Mouse (Mus musculus): ENCODE measurements around the gene Cfap36. TPM values are rescaled to one million over a fixed set of nuclear protein-coding genes. Genes with fewer than 3 reads are reported as not detected.

The Cfap36 gene
- polyA plus RNA-seq, 1 experiment, result 17.6 TPM

DNA sequence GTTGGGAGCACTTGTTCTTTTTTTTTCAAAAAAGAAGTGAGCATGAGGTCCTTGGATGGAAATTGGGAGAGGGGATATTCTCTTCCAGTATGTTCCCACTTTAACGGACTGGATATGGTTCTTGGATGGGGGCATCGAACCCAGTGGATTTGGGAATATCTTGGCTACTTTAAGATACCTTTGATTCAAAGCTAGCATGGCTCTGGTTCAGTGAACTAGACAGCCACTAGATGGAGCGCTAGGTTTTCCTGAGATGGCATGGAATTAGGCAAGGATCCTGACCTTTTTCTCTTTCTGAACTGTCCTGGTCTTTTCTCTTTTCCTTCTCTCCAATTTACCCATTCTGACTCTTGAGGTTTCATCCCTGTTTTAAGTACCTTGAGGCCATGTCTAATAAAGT lies 20.6 kb upstream of the Cfap36 start:
- Histone ChIP-seq H3K4me3 (no peak overlapping the region), H3K27me3 (ENCODE audit: control insufficient read depth, insufficient read depth, insufficient read length) (no peaks in the 10 kb centered on the region), H3K79me2 (ENCODE audit: control insufficient read depth, insufficient read depth) (no peaks in the 10 kb centered on the region), H3K36me3 (ENCODE audit: control insufficient read depth, insufficient read depth) (no peaks in the 10 kb centered on the region), H3ac (ENCODE audit: control insufficient read depth, insufficient read length) (no peak overlapping the region), H3K4me2 (ENCODE audit: low read depth) (no peak overlapping the region)
- TF ChIP-seq CEBPB (IDR thresholded peaks at IDR 0.05; ENCODE audit: insufficient read depth, poor library complexity, severe bottlenecking) (no peak), USF1 (IDR thresholded peaks at IDR 0.05; ENCODE audit: low read depth) (no peak), REST (IDR thresholded peaks at IDR 0.05; ENCODE audit: insufficient read depth, insufficient read length) (no peak), SRF (IDR thresholded peaks at IDR 0.05; ENCODE audit: control insufficient read depth, insufficient read length, low read depth) (no peak), TCF12 (IDR thresholded peaks at IDR 0.05; ENCODE audit: insufficient read depth, poor library complexity, severe bottlenecking) (no peak), POLR2AphosphoS2 (IDR thresholded peaks at IDR 0.05; ENCODE audit: insufficient read length, low read depth) (no peak), E2F4 (IDR thresholded peaks at IDR 0.05; ENCODE audit: insufficient read depth) (no peak), POLR2A (IDR thresholded peaks at IDR 0.05; ENCODE audit: insufficient read length, low read depth) (no peak), MYOG (IDR thresholded peaks at IDR 0.05; ENCODE audit: control insufficient read depth in 1 of 3, insufficient read depth in 1 of 3, insufficient read length in 2 of 3, low read depth in 2 of 3) (no peak), TCF3 (IDR thresholded peaks at IDR 0.05; ENCODE audit: insufficient read length, low read depth) (no peak), MYOD1 (IDR thresholded peaks at IDR 0.05; ENCODE audit: control insufficient read depth in 1 of 3, insufficient read length in 2 of 3, low read depth in 2 of 3) (no peak), MAX (IDR thresholded peaks at IDR 0.05; ENCODE audit: low read depth) (no peak)

DNA sequence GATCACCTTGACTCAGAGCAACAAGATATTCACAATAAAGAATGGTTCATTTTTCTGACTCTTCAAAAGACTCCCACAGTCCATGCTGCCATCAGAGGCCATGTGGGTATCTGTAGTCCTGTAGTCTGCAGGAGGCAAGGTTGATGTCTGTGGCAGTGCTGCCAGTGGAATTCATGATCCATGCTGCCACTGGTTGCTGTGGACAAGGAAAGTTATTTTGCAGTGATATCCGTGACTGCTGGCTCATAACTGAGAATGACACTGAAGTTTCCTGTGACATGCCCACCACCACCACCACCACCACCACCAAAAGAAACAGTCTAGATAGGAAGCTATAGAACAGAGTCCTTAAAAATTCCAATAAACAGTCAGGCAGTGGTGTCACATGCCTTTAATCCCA lies 7.4 kb upstream of the Cfap36 start:
- H3K36me3 ChIP-seq (ENCODE audit: control insufficient read depth, insufficient read depth), result no peaks in the 10 kb centered on the region
- no peak overlapping the region for H3ac ChIP-seq (ENCODE audit: control insufficient read depth, insufficient read length)
- H3K27me3 ChIP-seq (ENCODE audit: control insufficient read depth, insufficient read depth, insufficient read length), result no peaks in the 10 kb centered on the region
- H3K4me3 ChIP-seq, result no peak overlapping the region
- H3K79me2 ChIP-seq (ENCODE audit: control insufficient read depth, insufficient read depth), result no peaks in the 10 kb centered on the region
- TF ChIP-seq CEBPB (IDR thresholded peaks at IDR 0.05; ENCODE audit: insufficient read depth, poor library complexity, severe bottlenecking) (no peak), E2F4 (IDR thresholded peaks at IDR 0.05; ENCODE audit: insufficient read depth) (no peak), MYOG (IDR thresholded peaks at IDR 0.05; ENCODE audit: control insufficient read depth in 1 of 3, insufficient read depth in 1 of 3, insufficient read length in 2 of 3, low read depth in 2 of 3) (no peak), MAX (IDR thresholded peaks at IDR 0.05; ENCODE audit: low read depth) (no peak), MYOD1 (IDR thresholded peaks at IDR 0.05; ENCODE audit: control insufficient read depth in 1 of 3, insufficient read length in 2 of 3, low read depth in 2 of 3) (no peak), POLR2AphosphoS2 (IDR thresholded peaks at IDR 0.05; ENCODE audit: insufficient read length, low read depth) (no peak), TCF3 (IDR thresholded peaks at IDR 0.05; ENCODE audit: insufficient read length, low read depth) (no peak), USF1 (IDR thresholded peaks at IDR 0.05; ENCODE audit: low read depth) (no peak), TCF12 (IDR thresholded peaks at IDR 0.05; ENCODE audit: insufficient read depth, poor library complexity, severe bottlenecking) (no peak), POLR2A (IDR thresholded peaks at IDR 0.05; ENCODE audit: insufficient read length, low read depth) (no peak), SRF (IDR thresholded peaks at IDR 0.05; ENCODE audit: control insufficient read depth, insufficient read length, low read depth) (no peak), REST (IDR thresholded peaks at IDR 0.05; ENCODE audit: insufficient read depth, insufficient read length) (no peak)
- no peak overlapping the region for H3K4me2 ChIP-seq (ENCODE audit: low read depth)

DNA sequence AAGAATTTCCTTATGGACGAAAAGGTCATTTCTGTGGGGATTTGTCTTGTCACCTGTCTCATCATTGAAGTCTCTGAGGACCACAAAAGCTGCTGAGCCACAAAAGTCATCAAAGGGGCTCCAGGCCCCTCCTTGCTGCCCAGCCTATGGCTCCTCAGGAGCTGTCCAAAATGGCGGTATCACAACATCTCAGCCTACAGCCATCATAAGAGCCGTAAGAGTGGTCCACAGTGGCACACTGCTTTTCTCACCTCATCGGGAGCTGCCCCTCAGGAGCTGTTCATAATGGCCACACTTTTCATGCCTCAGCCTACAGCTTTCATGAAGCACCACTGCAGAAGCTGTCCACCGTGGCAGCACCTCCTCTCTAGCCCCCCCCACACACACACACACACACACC lies 1.2 kb upstream of the Cfap36 start:
- no peak for TF ChIP-seq TCF3 (IDR thresholded peaks at IDR 0.05; ENCODE audit: insufficient read length, low read depth)
- Histone ChIP-seq H3K4me3 (no peak overlapping the region), H3K36me3 (ENCODE audit: control insufficient read depth, insufficient read depth) (no peaks in the 10 kb centered on the region), H3K4me2 (ENCODE audit: low read depth) (no peak overlapping the region), H3K79me2 (ENCODE audit: control insufficient read depth, insufficient read depth) (peaks cover 8% of the 10 kb centered on the region), H3K27me3 (ENCODE audit: control insufficient read depth, insufficient read depth, insufficient read length) (no peaks in the 10 kb centered on the region), H3ac (ENCODE audit: control insufficient read depth, insufficient read length) (no peak overlapping the region)

DNA sequence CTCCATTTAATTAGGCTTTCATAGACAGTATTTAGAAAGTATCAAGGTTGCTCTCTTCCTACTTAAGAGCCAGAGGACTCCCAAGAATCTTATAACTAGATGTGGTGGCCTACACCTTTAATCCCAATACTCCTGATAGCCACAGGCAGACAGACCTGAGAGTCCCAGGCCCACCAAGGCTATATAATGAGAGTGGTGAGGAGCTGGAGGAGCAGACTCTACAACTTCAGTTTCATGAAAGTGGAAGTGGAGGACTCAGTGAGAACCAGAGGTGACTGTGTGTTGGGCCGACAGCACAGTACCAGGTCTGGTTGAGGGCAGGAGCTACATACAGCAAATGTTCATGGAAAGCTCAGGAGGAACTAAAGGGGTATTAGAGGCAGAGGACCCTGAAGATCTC lies 516 bp upstream of the Cfap36 start:
- peaks cover 8% of the 10 kb centered on the region for H3K79me2 ChIP-seq (ENCODE audit: control insufficient read depth, insufficient read depth)
- no peaks in the 10 kb centered on the region for H3K36me3 ChIP-seq (ENCODE audit: control insufficient read depth, insufficient read depth)
- H3K27me3 ChIP-seq (ENCODE audit: control insufficient read depth, insufficient read depth, insufficient read length), result no peaks in the 10 kb centered on the region
- peak overlapping the region; percentile 67 for H3K4me3 ChIP-seq
- no peak for TF ChIP-seq POLR2A (IDR thresholded peaks at IDR 0.05; ENCODE audit: insufficient read length, low read depth)
- TF ChIP-seq MYOG (IDR thresholded peaks at IDR 0.05; ENCODE audit: control insufficient read depth in 1 of 3, insufficient read depth in 1 of 3, insufficient read length in 2 of 3, low read depth in 2 of 3), result no peak
- no peak for TF ChIP-seq MAX (IDR thresholded peaks at IDR 0.05; ENCODE audit: low read depth)
- TF ChIP-seq TCF12 (IDR thresholded peaks at IDR 0.05; ENCODE audit: insufficient read depth, poor library complexity, severe bottlenecking), result no peak
- no peak for TF ChIP-seq REST (IDR thresholded peaks at IDR 0.05; ENCODE audit: insufficient read depth, insufficient read length)
- TF ChIP-seq SRF (IDR thresholded peaks at IDR 0.05; ENCODE audit: control insufficient read depth, insufficient read length, low read depth), result no peak
- TF ChIP-seq MYOD1 (IDR thresholded peaks at IDR 0.05; ENCODE audit: control insufficient read depth in 1 of 3, insufficient read length in 2 of 3, low read depth in 2 of 3), result no peak
- TF ChIP-seq USF1 (IDR thresholded peaks at IDR 0.05; ENCODE audit: low read depth), result no peak
- no peak for TF ChIP-seq CEBPB (IDR thresholded peaks at IDR 0.05; ENCODE audit: insufficient read depth, poor library complexity, severe bottlenecking)
- TF ChIP-seq TCF3 (IDR thresholded peaks at IDR 0.05; ENCODE audit: insufficient read length, low read depth), result no peak
- TF ChIP-seq E2F4 (IDR thresholded peaks at IDR 0.05; ENCODE audit: insufficient read depth), result no peak
- peak overlapping the region; percentile 88 for H3K4me2 ChIP-seq (ENCODE audit: low read depth)
- H3ac ChIP-seq (ENCODE audit: control insufficient read depth, insufficient read length), result no peak overlapping the region

DNA sequence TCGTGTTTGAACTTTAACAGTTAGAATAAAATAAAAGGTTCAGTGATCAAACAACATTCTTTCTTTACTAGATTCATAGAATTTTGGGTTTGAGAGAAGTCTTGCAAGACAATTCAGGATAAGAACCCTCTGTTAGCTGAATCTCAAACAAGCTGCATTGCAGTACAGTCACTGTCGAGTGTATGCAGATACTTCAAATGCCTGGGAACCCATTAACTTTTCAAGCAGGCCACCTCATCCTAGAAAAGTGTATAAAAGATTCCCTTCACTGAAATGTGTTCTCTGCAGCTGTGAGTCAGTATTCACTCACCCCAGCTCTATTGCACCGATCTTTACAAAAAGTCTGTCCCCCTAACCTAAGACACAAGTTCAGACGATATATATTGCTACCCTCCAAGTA lies 1.2 kb downstream of the Cfap36 start:
- Histone ChIP-seq H3ac (ENCODE audit: control insufficient read depth, insufficient read length) (no peak overlapping the region), H3K4me3 (peak overlapping the region; percentile 67)

More for the DNA sequence above, 1.2 kb downstream of the Cfap36 start:
- no peak for TF ChIP-seq SRF (IDR thresholded peaks at IDR 0.05; ENCODE audit: control insufficient read depth, insufficient read length, low read depth)
- no peak for TF ChIP-seq MYOD1 (IDR thresholded peaks at IDR 0.05; ENCODE audit: control insufficient read depth in 1 of 3, insufficient read length in 2 of 3, low read depth in 2 of 3)
- TF ChIP-seq MAX (IDR thresholded peaks at IDR 0.05; ENCODE audit: low read depth), result no peak
- TF ChIP-seq REST (IDR thresholded peaks at IDR 0.05; ENCODE audit: insufficient read depth, insufficient read length), result no peak
- TF ChIP-seq CEBPB (IDR thresholded peaks at IDR 0.05; ENCODE audit: insufficient read depth, poor library complexity, severe bottlenecking), result no peak
- no peak for TF ChIP-seq POLR2AphosphoS2 (IDR thresholded peaks at IDR 0.05; ENCODE audit: insufficient read length, low read depth)
- TF ChIP-seq USF1 (IDR thresholded peaks at IDR 0.05; ENCODE audit: low read depth), result no peak
- no peak for TF ChIP-seq E2F4 (IDR thresholded peaks at IDR 0.05; ENCODE audit: insufficient read depth)
- no peak for TF ChIP-seq TCF12 (IDR thresholded peaks at IDR 0.05; ENCODE audit: insufficient read depth, poor library complexity, severe bottlenecking)
- TF ChIP-seq POLR2A (IDR thresholded peaks at IDR 0.05; ENCODE audit: insufficient read length, low read depth), result no peak
- no peak for TF ChIP-seq MYOG (IDR thresholded peaks at IDR 0.05; ENCODE audit: control insufficient read depth in 1 of 3, insufficient read depth in 1 of 3, insufficient read length in 2 of 3, low read depth in 2 of 3)
- TF ChIP-seq TCF3 (IDR thresholded peaks at IDR 0.05; ENCODE audit: insufficient read length, low read depth), result no peak
- Histone ChIP-seq H3K4me2 (ENCODE audit: low read depth) (peak overlapping the region; percentile 96), H3K79me2 (ENCODE audit: control insufficient read depth, insufficient read depth) (peaks cover 8% of the 10 kb centered on the region), H3K27me3 (ENCODE audit: control insufficient read depth, insufficient read depth, insufficient read length) (no peaks in the 10 kb centered on the region), H3K36me3 (ENCODE audit: control insufficient read depth, insufficient read depth) (no peaks in the 10 kb centered on the region)
